Mouse (Mus musculus) megakaryocyte, adult 5-6 weeks (primary cell): ENCODE results near the gene Olfr655. TPM values are rescaled to one million over a fixed set of nuclear protein-coding genes. Genes with fewer than 3 reads are reported as not detected.

Experiments
- ATAC-seq: 2 replicates; pipeline ENCODE4 v1.8.0; 2016; ENCODE audit warnings: mild to moderate bottlenecking, inconsistent platforms; ENCODE audit not compliant: poor library complexity, severe bottlenecking
- total RNA-seq, 2 experiments: library from RNA; stranded (forward) in 1 of 2; stranded (reverse) in 1 of 2; fragments of 153-499, 151-499 nt in 1 of 2; fragments of 221-1000, 200-1000 nt in 1 of 2; gene quantifications; 2 replicates each; pipeline versions ENCODE4 v1.2.3 to v1.2.4; 2015 to 2017

The Olfr655 gene
- total RNA-seq (2015) (not detected in 2 replicates), total RNA-seq (2017) (not detected in 2 replicates)

DNA sequence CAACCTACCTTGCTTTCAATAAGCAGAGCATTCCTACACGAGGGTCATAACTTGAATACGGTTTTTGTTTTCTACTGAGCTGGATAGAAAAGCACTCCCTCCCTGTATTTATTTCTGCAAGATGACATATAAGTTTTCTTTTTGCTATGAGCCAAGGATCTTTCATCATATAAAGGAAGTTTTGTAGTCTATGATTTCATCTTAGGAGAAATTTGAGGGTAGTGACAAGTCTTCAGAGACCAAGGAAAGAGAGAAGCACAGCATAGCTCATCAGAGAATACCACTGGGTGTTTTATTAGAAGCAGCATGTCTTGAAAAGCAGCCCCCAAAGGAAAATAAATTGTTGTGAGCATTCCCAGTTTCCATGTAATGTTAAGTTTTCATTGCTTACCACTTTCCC, at the start of gene Olfr655:
Olfr655 (minus strand) TSS at position 101 of the 400 bp plus-strand sequence.
- no peak for ATAC-seq

DNA sequence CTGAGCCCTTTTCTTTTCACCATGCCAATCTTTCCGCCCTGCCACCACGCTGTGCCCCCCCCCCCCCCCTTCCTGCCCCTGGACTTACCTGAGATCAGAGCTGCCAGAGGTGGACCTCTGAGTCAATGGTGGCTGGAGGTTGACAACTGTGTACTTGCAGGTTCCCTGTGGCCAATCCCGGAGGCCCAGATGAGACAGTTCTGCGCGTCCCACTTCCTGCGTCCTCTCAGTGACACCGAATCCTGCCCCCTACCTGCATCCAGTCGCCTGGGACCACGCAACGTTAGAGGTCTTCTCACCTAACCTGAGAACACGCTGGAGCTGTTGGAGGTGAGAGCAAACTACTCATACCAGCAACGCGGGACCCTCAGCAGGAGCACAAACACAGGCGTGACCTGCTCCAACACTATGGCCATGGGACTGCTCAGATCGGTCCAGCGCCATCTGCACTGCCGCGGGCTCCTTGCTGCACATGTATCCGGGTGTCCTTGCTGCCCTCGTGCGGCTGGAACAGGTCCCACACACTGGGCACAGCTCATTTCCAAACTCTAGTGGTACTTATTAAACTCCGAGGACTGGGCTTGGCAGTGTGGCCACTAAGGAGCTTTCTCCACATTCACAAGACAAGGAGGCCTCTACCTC, 45.4 kb upstream of the Olfr655 start, which contains the start of gene Olfr658:
Olfr658 (minus strand) TSS at position 465 of the 642 bp plus-strand sequence.
- peak; percentile 99 for ATAC-seq

DNA sequence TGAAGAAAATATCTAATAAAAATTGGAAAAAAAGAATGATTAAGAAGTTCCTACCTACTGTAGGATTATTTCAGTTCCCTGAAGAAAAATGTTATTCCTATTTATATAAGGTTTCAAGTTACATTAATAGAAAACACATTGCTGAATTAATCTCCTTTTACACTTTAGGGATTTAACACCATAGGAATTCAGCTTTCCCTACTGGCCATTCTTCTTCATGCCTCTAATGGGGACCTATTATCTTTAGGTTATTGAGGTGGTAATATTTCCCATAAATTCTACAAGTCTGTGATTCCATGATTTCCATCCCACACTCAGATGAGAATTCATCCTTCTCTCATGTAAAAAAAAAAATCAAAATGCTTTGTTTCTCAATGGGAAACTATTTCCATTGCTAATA, 22.9 kb upstream of the Olfr655 start, which contains the start of gene Olfr657:
Olfr657 (plus strand) TSS at position 301 of the 400 bp plus-strand sequence.
- no peak for ATAC-seq

DNA sequence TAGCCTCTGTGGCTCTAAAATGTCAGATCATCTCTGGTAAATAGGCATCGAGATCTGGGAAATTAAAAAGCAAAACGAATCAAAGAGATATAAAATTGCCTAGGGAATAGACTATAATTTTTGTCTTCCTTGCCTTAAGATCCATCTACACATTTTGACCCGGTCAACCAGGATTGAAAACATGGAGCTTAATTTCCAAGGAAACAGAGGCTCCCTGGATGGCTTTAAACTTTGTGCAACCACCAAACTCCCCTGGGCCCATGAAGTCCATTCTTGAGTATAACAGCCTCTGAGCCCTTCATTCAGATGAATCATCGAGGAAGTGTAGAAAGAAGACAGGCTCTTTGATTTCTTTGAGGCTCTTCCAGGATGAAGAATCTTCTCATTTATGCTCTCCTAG, 12.1 kb upstream of the Olfr655 start, which contains the start of gene Olfr656:
Olfr656 (plus strand) TSS at position 301 of the 400 bp plus-strand sequence.
- ATAC-seq = no peak

DNA sequence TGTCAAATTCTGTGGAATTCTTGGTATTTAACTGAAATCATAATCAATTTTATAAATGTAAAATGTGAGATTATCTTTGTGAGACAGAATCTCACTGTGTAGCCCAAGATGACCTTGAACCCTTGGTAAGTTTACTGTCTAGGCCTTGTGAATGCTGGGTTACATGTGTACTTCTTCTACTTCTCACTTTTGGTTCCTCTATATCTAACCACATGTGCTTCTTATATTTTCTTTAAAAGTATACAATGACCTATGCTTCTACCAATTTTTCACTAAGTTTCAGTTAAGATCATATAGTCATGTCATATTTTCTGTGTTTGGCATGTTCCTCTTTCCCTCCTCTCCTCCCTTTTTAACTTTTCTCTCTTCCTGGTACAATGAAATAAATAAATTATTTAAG, 3.1 kb upstream of the Olfr655 start:
- peak; percentile 72 for ATAC-seq

DNA sequence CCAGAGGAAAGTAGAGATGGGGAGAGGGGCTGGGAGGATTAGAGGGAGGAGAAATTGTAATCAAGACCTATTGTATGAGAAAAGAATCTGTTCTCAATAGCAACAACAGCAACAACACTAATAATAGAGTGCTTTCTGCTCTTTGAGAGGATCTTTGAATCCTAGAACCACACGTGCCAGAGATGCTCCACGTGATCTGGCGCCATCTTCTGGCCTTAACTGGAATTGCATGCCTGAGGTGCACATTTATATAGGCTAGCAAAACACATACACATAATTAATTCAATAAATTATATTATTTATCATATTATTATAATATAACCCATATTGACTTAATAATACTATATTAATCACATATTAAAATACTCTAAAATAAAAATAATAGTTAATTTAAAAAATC, 1.6 kb upstream of the Olfr655 start:
- ATAC-seq = peak; percentile 93

DNA sequence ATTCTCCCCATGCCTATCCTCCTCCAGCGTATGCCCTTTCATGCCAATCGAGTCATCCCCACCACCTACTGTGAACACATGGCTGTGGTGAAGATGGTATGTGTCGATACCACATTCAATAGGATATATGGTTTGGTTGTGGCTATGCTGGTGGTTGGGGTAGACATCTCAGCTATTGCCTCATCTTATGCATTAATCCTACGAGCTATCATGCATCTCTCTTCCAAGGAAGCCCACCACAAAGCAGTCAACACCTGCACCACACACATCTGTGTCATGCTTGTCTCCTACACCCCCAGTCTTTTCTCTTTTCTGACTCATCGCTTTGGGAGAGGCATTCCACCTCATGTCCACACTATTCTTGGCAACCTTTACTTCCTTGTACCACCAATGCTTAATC, 13.3 kb downstream of the Olfr655 start:
- no peak for ATAC-seq

DNA sequence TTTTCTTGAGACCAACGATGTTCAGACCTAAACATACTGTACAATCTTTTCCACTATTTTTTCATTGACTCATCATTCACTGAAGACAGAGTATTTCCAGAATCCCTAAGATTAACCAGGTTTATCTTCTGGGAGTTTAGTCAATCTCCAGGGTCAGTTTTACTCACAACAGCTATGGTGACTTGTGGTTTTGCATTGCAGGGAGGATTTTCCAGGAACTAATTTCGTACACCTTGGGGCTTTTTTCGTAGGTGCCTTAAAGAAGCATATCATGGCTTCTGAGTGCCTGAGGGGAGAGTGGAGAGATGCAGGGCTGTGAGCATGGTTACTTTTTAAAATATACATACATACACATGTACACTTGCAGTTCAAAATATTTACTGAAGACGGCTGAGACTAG, 14.9 kb downstream of the Olfr655 start, which contains the start of gene Olfr654:
Olfr654 (plus strand) TSS at position 301 of the 400 bp plus-strand sequence.
- ATAC-seq = no peak

DNA sequence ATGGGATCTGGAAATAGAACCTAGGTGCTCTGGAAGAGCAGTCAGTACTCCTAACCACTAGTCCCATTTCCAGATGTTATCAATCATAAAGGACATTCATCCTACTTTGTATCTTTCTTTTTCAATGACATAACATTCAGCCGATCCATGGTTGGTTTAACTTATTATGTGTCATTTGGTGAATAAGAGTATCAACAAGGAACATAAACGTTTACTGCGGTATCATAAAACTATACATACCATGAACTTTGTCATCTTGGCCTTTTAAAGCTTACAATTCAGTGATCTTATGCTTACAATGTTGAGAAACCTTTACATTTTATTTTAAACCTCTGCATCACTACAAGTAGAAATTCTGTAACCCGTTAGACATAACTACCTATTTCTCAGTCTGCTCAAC, 20.1 kb downstream of the Olfr655 start:
- no peak for ATAC-seq

DNA sequence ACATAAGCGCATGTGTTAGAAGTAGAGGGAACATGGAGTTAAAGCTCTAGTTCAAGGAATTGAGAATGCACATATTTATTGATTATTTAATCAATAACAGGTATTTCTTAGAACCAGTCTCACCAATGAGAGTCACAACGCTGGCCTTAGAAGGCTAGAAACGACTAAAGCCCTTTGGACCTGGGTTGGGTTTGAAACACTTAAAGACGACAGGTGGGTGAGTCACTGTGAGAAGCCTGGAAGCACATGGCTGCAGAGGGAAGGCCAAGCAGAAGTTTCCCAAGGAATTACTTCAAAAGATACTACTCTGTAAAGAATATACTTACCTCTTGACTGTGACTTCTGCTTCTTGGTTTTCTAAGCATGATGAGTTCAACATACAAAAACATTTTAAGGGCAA, 20.7 kb downstream of the Olfr655 start:
- no peak for ATAC-seq

DNA sequence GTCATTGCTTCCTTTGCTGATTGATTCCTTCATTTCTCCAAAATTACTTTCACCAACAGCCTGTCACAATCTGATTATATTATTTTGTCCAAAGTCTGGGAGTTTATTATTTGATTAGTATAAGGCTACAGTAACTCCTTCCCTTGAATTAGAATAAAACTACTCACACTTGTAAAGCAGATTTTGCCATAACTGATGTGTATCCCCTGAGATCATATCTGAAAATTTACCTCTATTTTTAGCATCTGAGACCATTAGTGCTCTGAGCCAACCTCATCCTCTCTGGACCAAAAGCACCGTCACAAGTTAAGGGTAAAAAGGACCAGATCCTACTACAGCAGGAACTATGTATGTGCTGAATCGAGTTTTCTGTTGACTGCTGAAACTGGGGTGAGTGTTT, 24.6 kb downstream of the Olfr655 start, which contains the start of gene Olfr653:
Olfr653 (plus strand) TSS at position 301 of the 400 bp plus-strand sequence.
- no peak for ATAC-seq

DNA sequence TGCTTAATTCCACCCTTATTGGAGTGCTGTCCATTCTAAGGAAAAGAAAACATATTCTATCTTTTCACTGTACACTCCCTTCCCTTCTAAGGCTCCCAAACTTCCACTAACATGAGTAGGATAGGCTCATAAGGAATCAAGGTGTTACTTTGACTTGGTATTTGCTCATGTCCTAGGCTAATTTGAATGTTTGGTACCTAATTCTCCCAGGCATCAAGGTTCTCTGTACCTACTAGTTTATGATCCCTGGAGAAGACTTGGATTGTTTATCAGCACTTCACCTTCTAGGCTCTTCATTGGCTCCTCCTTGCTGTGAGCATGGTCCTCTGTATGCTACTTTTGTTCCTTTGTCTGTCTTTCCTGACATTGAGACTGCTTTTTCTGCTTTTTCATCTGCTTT, 41.0 kb downstream of the Olfr655 start, which contains the start of gene Olfr652:
Olfr652 (plus strand) TSS at position 301 of the 400 bp plus-strand sequence.
- no peak for ATAC-seq

DNA sequence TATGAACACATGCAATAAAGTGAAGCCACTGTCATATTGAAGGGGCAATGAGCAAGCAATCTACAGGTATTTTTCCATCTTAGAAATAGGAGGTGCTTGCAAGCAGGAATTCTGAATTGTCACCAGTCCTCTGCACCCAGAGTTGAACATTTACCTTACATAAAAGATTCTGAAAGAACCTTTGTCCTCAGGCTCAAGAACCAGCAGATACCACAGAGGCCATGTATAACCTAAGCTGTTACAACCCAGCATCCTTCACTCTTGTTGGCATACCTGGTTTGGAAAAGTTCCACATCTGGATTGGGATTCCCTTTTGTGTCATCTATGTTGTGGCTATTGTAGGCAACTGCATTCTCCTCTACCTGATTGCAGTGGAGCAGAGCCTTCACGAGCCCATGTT, 48.9 kb downstream of the Olfr655 start:
- no peak for ATAC-seq

DNA sequence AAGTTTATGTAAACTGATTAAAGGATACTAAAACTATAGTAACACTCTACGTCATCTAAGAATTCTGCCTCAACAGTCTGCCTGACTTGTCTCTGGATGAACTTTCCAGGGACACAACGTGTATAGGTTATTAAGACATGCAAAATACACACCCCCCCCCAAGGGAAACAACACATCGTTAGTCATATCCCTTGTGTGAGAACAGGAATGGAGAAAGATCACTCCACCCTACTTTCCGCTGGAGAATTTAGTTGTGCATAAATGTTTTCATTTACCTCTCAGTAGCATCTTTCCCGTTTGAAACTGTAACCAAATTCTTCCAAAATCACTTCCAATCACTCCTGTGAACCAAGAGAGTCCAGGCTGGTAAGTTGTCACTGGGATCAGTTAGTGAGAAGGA, 51.7 kb downstream of the Olfr655 start, which contains the start of gene Olfr651:
Olfr651 (plus strand) TSS at position 301 of the 400 bp plus-strand sequence.
- no peak for ATAC-seq

Other genes with a start within 250 kb of the Olfr655 start
- 32.5 and 36.4 TPM in 2 replicates for gene Trim12c, start 248.4 kb downstream of the Olfr655 start, total RNA-seq (2015)
- gene Trim12c, start 248.4 kb downstream of the Olfr655 start, total RNA-seq (2017) = 51.5 and 51.8 TPM in 2 replicates
- gene Trim30b, start 231.9 kb downstream of the Olfr655 start, total RNA-seq (2015) = 20.5 and 28.5 TPM in 2 replicates
- gene Trim30b, start 231.9 kb downstream of the Olfr655 start, total RNA-seq (2017) = 18.2 and 23.0 TPM in 2 replicates
- gene Trim30c, start 200.9 kb downstream of the Olfr655 start, total RNA-seq (2015) = 2.0 and 2.8 TPM in 2 replicates
- gene Trim30c, start 200.9 kb downstream of the Olfr655 start, total RNA-seq (2017) = 3.9 and 5.7 TPM in 2 replicates
- gene Trim30a, start 136.6 kb downstream of the Olfr655 start, total RNA-seq (2015) = 113 and 121 TPM in 2 replicates
- gene Trim30a, start 136.6 kb downstream of the Olfr655 start, total RNA-seq (2017) = 82.3 and 86.1 TPM in 2 replicates
- gene Trim30d, start 93.9 kb downstream of the Olfr655 start, total RNA-seq (2015) = 43.3 and 43.8 TPM in 2 replicates
- 39.9 and 41.0 TPM in 2 replicates for gene Trim30d, start 93.9 kb downstream of the Olfr655 start, total RNA-seq (2017)
- not detected in 2 replicates for gene Olfr651, start 51.6 kb downstream of the Olfr655 start, total RNA-seq (2015)
- gene Olfr651, start 51.6 kb downstream of the Olfr655 start, total RNA-seq (2017) = not detected in 2 replicates
- gene Olfr652, start 40.9 kb downstream of the Olfr655 start, total RNA-seq (2015) = not detected in 2 replicates
- gene Olfr652, start 40.9 kb downstream of the Olfr655 start, total RNA-seq (2017) = not detected in 2 replicates
- gene Olfr653, start 24.5 kb downstream of the Olfr655 start, total RNA-seq (2015) = not detected in 2 replicates
- gene Olfr653, start 24.5 kb downstream of the Olfr655 start, total RNA-seq (2017) = not detected in 2 replicates
- not detected in 2 replicates for gene Olfr654, start 14.8 kb downstream of the Olfr655 start, total RNA-seq (2015)
- not detected in 2 replicates for gene Olfr654, start 14.8 kb downstream of the Olfr655 start, total RNA-seq (2017)
- not detected in 2 replicates for gene Olfr656, start 12.2 kb upstream of the Olfr655 start, total RNA-seq (2015)
- gene Olfr656, start 12.2 kb upstream of the Olfr655 start, total RNA-seq (2017) = not detected in 2 replicates
- not detected in 2 replicates for gene Olfr657, start 23.0 kb upstream of the Olfr655 start, total RNA-seq (2015)
- not detected in 2 replicates for gene Olfr657, start 23.0 kb upstream of the Olfr655 start, total RNA-seq (2017)
- gene Olfr658, start 45.5 kb upstream of the Olfr655 start, total RNA-seq (2015) = not detected in 2 replicates
- not detected in 2 replicates for gene Olfr658, start 45.5 kb upstream of the Olfr655 start, total RNA-seq (2017)
- gene Olfr659, start 65.0 kb upstream of the Olfr655 start, total RNA-seq (2015) = not detected in 2 replicates
- not detected in 2 replicates for gene Olfr659, start 65.0 kb upstream of the Olfr655 start, total RNA-seq (2017)
- not detected in 2 replicates for gene Olfr661, start 84.7 kb upstream of the Olfr655 start, total RNA-seq (2015)
- gene Olfr661, start 84.7 kb upstream of the Olfr655 start, total RNA-seq (2017) = not detected in 2 replicates
- not detected in 2 replicates for gene Usp17le, start 175.7 kb upstream of the Olfr655 start, total RNA-seq (2015)
- not detected in 2 replicates for gene Usp17le, start 175.7 kb upstream of the Olfr655 start, total RNA-seq (2017)
- not detected in 2 replicates for gene Usp17lb, start 240.8 kb upstream of the Olfr655 start, total RNA-seq (2015)
- not detected in 2 replicates for gene Usp17lb, start 240.8 kb upstream of the Olfr655 start, total RNA-seq (2017)